Mouse (Mus musculus): ENCODE measurements around the gene Large1. TPM values are rescaled to one million over a fixed set of nuclear protein-coding genes. Genes with fewer than 3 reads are reported as not detected.

Gene Large1
- total and polyA plus RNA-seq, 3 experiments: 0.22 TPM; not detected in 2

GRCm38 (mm10) chr8:73310036-73310435, 43.3 kb downstream of the Large1 start:
- Histone ChIP-seq H3K9me3 (replicated peaks) (peaks cover 33% of the 10 kb centered on the region), H3K36me3 (replicated peaks) (no peaks in the 10 kb centered on the region), H3K27me3 (ENCODE audit: insufficient read depth, low read length) (no peaks in the 10 kb centered on the region), H3K4me3 (ENCODE audit: low read depth, low read length) (no peak overlapping the region), H3K4me1 (ENCODE audit: insufficient read depth, low read depth, low read length) (no peaks in the 10 kb centered on the region)
- DNase-seq (ENCODE audit: low spot score): no peak
- TF ChIP-seq CTCF (IDR thresholded peaks at IDR 0.05; ENCODE audit: low read depth, low read length) (no peak), TAL1 (conservative IDR thresholded peaks at IDR 0.05; ENCODE audit: low read depth, low read length) (no peak), GATA1 (IDR thresholded peaks at IDR 0.05; ENCODE audit: borderline replicate concordance, low read length) (no peak), POLR2AphosphoS5 (IDR thresholded peaks at IDR 0.05; ENCODE audit: insufficient replicate concordance, low read depth, low read length) (no peak), GATA2 (IDR thresholded peaks at IDR 0.05; ENCODE audit: borderline replicate concordance, low read depth, low read length) (no peak)
- no peak for ATAC-seq (ENCODE audit: extremely low read depth, insufficient number of reproducible peaks, low FRiP score, poor library complexity, severe bottlenecking)

GRCm38 (mm10) chr8:73303907-73304306, 49.4 kb downstream of the Large1 start:
- Histone ChIP-seq H3K4me1 (ENCODE audit: insufficient read depth, low read depth, low read length) (no peaks in the 10 kb centered on the region), H3K36me3 (replicated peaks) (no peaks in the 10 kb centered on the region), H3K9me3 (replicated peaks) (peaks cover 14% of the 10 kb centered on the region), H3K27me3 (ENCODE audit: insufficient read depth, low read length) (no peaks in the 10 kb centered on the region), H3K4me3 (ENCODE audit: low read depth, low read length) (no peak overlapping the region)
- ATAC-seq (ENCODE audit: extremely low read depth, insufficient number of reproducible peaks, low FRiP score, poor library complexity, severe bottlenecking) (no peak), DNase-seq (ENCODE audit: low spot score) (no peak)
- TF ChIP-seq GATA1 (IDR thresholded peaks at IDR 0.05; ENCODE audit: borderline replicate concordance, low read length) (no peak), POLR2AphosphoS5 (IDR thresholded peaks at IDR 0.05; ENCODE audit: insufficient replicate concordance, low read depth, low read length) (no peak), GATA2 (IDR thresholded peaks at IDR 0.05; ENCODE audit: borderline replicate concordance, low read depth, low read length) (no peak), CTCF (IDR thresholded peaks at IDR 0.05; ENCODE audit: low read depth, low read length) (no peak), TAL1 (conservative IDR thresholded peaks at IDR 0.05; ENCODE audit: low read depth, low read length) (no peak)

GRCm38 (mm10) chr8:73302947-73303346, 50.4 kb downstream of the Large1 start:
- no peak for ATAC-seq (ENCODE audit: extremely low read depth, insufficient number of reproducible peaks, low FRiP score, poor library complexity, severe bottlenecking)

GRCm38 (mm10) chr8:73295531-73295930, 57.8 kb downstream of the Large1 start:
- Histone ChIP-seq H3K4me1 (ENCODE audit: insufficient read depth, low read depth, low read length) (no peaks in the 10 kb centered on the region), H3K36me3 (replicated peaks) (no peaks in the 10 kb centered on the region), H3K4me3 (ENCODE audit: low read depth, low read length) (no peak overlapping the region), H3K9me3 (replicated peaks) (peaks cover 14% of the 10 kb centered on the region; the same call in 1 of the 2 replicates), H3K27me3 (ENCODE audit: insufficient read depth, low read length) (no peaks in the 10 kb centered on the region)
- TF ChIP-seq CTCF (IDR thresholded peaks at IDR 0.05; ENCODE audit: low read depth, low read length) (no peak), GATA1 (IDR thresholded peaks at IDR 0.05; ENCODE audit: borderline replicate concordance, low read length) (no peak), GATA2 (IDR thresholded peaks at IDR 0.05; ENCODE audit: borderline replicate concordance, low read depth, low read length) (no peak), TAL1 (conservative IDR thresholded peaks at IDR 0.05; ENCODE audit: low read depth, low read length) (no peak), POLR2AphosphoS5 (IDR thresholded peaks at IDR 0.05; ENCODE audit: insufficient replicate concordance, low read depth, low read length) (no peak)
- ATAC-seq (ENCODE audit: extremely low read depth, insufficient number of reproducible peaks, low FRiP score, poor library complexity, severe bottlenecking): no peak
- DNase-seq (ENCODE audit: low spot score): no peak

More at GRCm38 (mm10) chr8:73302947-73303346, 50.4 kb downstream of the Large1 start:
- peaks cover 16% of the 10 kb centered on the region for H3K9me3 ChIP-seq (replicated peaks)
- H3K27me3 ChIP-seq (ENCODE audit: insufficient read depth, low read length): no peaks in the 10 kb centered on the region
- H3K4me1 ChIP-seq (ENCODE audit: insufficient read depth, low read depth, low read length): no peaks in the 10 kb centered on the region
- no peak for TF ChIP-seq GATA1 (IDR thresholded peaks at IDR 0.05; ENCODE audit: borderline replicate concordance, low read length)
- TF ChIP-seq POLR2AphosphoS5 (IDR thresholded peaks at IDR 0.05; ENCODE audit: insufficient replicate concordance, low read depth, low read length): no peak
- TF ChIP-seq CTCF (IDR thresholded peaks at IDR 0.05; ENCODE audit: low read depth, low read length): no peak
- TF ChIP-seq GATA2 (IDR thresholded peaks at IDR 0.05; ENCODE audit: borderline replicate concordance, low read depth, low read length): no peak
- H3K36me3 ChIP-seq (replicated peaks): no peaks in the 10 kb centered on the region
- no peak for DNase-seq (ENCODE audit: low spot score)
- no peak overlapping the region for H3K4me3 ChIP-seq (ENCODE audit: low read depth, low read length)

GRCm38 (mm10) chr8:73293655-73294054, 59.7 kb downstream of the Large1 start:
- DNase-seq (ENCODE audit: low spot score) (no peak), ATAC-seq (ENCODE audit: extremely low read depth, insufficient number of reproducible peaks, low FRiP score, poor library complexity, severe bottlenecking) (no peak)
- Histone ChIP-seq H3K9me3 (replicated peaks) (peaks cover 14% of the 10 kb centered on the region; the same call in 1 of the 2 replicates), H3K36me3 (replicated peaks) (no peaks in the 10 kb centered on the region), H3K4me1 (ENCODE audit: insufficient read depth, low read depth, low read length) (no peaks in the 10 kb centered on the region), H3K27me3 (ENCODE audit: insufficient read depth, low read length) (no peaks in the 10 kb centered on the region), H3K4me3 (ENCODE audit: low read depth, low read length) (no peak overlapping the region)
- no peak for TF ChIP-seq GATA2 (IDR thresholded peaks at IDR 0.05; ENCODE audit: borderline replicate concordance, low read depth, low read length)
- no peak for TF ChIP-seq CTCF (IDR thresholded peaks at IDR 0.05; ENCODE audit: low read depth, low read length)
- no peak for TF ChIP-seq GATA1 (IDR thresholded peaks at IDR 0.05; ENCODE audit: borderline replicate concordance, low read length)

- Histone ChIP-seq H3K36me3 (replicated peaks) (no peaks in the 10 kb centered on the region), H3K4me3 (ENCODE audit: low read depth, low read length) (no peak overlapping the region), H3K27me3 (ENCODE audit: insufficient read depth, low read length) (no peaks in the 10 kb centered on the region), H3K4me1 (ENCODE audit: insufficient read depth, low read depth, low read length) (no peaks in the 10 kb centered on the region), H3K9me3 (replicated peaks) (peaks cover 15% of the 10 kb centered on the region; the same call in 1 of the 2 replicates)
- ATAC-seq (ENCODE audit: extremely low read depth, insufficient number of reproducible peaks, low FRiP score, poor library complexity, severe bottlenecking): no peak
- no peak for DNase-seq (ENCODE audit: low spot score)
- no peak for TF ChIP-seq POLR2AphosphoS5 (IDR thresholded peaks at IDR 0.05; ENCODE audit: insufficient replicate concordance, low read depth, low read length)
- TF ChIP-seq TAL1 (conservative IDR thresholded peaks at IDR 0.05; ENCODE audit: low read depth, low read length): no peak
- TF ChIP-seq CTCF (IDR thresholded peaks at IDR 0.05; ENCODE audit: low read depth, low read length): no peak
- no peak for TF ChIP-seq GATA2 (IDR thresholded peaks at IDR 0.05; ENCODE audit: borderline replicate concordance, low read depth, low read length)
- TF ChIP-seq GATA1 (IDR thresholded peaks at IDR 0.05; ENCODE audit: borderline replicate concordance, low read length): no peak
These were observed 61.7 kb downstream of the Large1 start for GRCm38 (mm10) chr8:73291630-73292029.
